Mouse (Mus musculus) ES-CJ7 (cell line): ENCODE results near the gene Pptc7.

Experiments used
- DNase-seq: peaks from one replicate; pipeline ENCODE4 v3.0.0; 2011; ENCODE audit warnings: low read depth, low spot score

Gene Pptc7

GRCm38 (mm10) chr5:122327283-122327682, 43.1 kb downstream of the Pptc7 start:
- no peak for DNase-seq

DNA sequence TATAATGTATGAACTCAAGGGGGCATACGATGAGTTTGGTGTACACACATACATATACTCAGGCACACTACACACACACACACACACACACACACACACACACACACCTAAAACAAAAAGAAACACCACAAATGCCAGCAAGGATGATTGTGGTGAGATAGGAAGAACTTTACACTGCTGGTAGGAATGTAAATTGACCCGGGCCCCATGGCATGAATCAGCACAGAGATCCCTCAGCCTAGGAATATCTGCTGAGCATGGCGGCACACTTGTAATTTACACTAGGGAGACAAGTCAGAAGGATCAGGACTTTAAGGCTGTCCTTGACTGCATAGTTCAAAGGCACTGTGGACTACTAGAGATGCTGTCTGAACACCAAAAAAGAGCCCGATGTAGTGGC, 46.1 kb downstream of the Pptc7 start:
- DNase-seq = no peak

DNA sequence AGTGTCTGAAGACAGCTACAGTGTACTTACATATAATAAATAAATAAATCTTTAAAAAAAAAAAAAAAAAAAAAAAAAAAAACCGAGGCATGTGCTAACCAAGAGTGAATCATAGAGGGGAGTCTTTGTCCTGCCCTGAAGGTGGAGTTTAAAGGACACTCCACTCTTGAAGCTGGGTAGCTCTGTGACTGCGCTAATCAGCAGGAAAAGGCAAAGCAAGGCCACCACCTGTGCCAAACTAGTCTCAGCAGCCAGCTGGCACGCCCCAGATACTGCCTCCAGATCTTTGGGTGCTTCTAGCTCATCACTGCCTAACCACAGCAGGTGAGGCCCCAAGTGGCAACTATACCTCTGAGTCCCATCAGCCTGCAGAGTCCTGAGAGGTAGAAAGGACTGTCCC, 50.5 kb downstream of the Pptc7 start:
- no peak for DNase-seq

DNA sequence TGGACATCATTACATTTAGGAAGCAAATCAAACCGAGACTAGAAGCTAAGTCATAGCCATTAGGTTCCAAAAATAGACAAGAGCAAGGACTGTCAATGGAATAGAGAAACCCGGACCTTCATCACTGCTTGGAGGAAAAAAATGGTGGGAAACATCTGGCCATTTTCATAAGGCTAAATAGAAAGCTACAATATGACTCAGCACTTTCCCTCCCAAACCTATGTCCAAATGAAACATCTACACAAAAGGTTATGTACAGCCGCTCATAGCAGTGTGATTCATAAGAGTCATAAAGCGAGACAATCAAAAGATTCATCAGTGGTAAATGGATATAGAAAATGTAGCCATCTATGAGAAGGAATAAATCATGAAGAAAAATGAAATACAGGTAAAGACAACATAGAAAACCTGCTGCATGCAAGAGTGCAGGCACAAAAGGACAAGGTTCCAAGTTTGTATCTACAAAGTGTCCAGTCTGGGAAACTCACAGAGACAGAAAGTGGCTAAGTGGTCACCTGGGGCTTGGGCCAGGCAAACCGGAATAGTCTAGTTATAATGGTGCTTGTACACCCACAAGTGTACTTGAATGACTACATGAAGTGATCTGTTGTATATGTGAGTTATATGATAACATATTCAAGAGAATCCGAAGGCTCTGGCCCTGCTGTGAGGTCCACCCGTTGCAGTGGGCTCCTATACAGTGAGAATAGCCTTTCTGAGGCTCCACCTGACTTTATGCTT, 52.6 kb downstream of the Pptc7 start:
- no peak for DNase-seq

GRCm38 (mm10) chr5:122342874-122343273, 58.7 kb downstream of the Pptc7 start:
- DNase-seq = no peak

DNA sequence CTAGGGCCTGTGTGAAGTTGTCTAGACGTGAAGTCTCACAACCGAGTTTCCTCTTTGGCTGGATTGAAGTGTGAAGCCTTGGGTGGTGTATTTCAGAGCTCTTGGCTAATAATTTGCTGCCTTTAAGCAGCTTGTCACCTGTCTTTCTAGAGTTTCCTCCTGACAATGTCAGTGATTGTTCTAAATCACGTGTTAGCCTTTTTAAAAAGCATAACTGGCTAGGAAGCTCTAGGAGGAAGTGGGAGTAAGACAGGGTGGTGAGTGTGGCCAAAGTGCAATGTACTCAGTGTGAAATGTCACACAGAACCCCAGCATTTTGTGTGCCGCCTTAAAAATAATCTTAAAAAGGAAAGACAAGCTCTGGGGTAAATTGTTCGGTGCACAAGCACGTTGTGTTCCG, 59.6 kb downstream of the Pptc7 start:
- DNase-seq = no peak

DNA sequence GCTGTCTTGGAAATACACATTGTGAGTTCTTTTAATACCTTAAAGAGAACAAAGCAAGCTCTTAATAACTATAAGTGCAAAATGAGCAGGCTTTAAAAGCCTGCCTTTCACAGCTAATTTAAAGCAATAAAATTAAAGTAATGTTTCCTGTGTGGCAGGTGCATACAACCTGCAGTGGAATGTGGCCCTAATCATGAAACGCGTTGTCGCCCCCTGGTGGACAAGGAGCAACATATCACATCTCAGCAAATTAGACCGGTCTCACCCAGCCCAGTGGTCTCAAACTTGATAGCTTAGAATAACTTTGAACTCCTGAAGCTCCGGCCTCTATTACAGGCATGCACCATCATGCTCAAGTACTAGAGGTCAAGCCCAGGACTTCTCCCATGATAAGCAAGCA, 60.1 kb downstream of the Pptc7 start:
- peak; percentile 79 for DNase-seq

DNA sequence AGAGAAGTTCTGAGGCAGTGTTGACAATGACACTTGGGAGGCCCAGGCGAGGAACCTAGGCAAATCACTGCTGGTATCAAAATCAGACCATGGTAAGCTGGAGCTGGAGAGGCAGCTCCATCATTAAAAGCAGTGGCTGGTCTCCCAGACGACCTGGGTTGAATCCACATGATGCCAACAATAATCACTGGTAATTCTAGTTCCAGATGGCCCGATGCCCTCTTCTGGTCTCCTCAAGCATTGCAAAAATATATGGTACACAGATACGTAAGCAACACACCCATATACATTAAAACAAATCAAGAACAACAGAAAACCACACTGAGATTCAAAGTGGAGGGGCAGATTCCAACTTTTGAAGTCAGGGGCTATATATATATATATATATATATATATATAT, 61.6 kb downstream of the Pptc7 start:
- no peak for DNase-seq

DNA sequence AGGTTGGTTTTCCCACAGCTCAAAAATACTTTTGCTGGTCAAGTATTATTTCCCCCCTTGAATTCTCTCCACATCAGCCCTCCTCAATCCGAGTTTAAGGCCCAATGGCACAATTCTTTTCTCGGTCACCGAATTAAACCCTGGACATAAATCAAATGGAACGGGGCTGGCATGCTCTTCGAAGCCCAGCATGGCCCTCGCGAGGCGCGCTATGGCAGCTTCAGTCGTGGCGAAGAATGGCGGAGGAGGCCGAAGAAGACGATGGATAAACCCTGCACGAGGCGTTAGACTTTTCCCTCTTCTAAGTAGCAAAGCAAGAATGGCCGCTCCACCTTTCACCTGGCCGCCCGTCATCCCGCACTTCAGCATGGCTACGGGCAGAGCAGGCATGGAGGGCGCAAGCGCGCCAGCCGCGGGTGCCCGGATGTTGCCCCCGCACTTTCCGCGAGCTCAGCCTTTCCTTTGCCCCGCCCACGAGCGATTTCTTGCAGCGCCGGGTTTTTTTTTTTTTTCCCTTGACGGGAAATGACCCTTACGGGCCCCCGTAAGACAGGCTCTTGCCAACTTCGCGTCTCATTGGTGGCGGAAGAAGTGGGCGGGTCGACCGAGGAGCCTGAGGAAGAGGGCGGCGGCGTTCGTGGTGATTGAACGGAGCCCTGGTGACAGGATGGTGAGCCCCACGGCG, 69.8 kb downstream of the Pptc7 start, which contains the start of the genes Rad9b and Vps29:
Gene Rad9b (minus strand): TSS at position 427 of the 685 bp plus-strand sequence.
Gene Vps29 (plus strand): TSS at position 563 of the 685 bp plus-strand sequence.
- peak; percentile 99 for DNase-seq

- DNase-seq = no peak
Measured at GRCm38 (mm10) chr5:122354492-122355067, 70.4 kb downstream of the Pptc7 start.

GRCm38 (mm10) chr5:122371591-122372191, 87.5 kb downstream of the Pptc7 start, which contains the start of gene Gpn3:
TSS of gene Gpn3 (plus strand) at chr5:122371876.
- DNase-seq = no peak

GRCm38 (mm10) chr5:122372192-122372769, 88.1 kb downstream of the Pptc7 start, which contains the start of gene Fam216a:
TSS of gene Fam216a (minus strand) at chr5:122372364.
- DNase-seq = peak; percentile 100

DNA sequence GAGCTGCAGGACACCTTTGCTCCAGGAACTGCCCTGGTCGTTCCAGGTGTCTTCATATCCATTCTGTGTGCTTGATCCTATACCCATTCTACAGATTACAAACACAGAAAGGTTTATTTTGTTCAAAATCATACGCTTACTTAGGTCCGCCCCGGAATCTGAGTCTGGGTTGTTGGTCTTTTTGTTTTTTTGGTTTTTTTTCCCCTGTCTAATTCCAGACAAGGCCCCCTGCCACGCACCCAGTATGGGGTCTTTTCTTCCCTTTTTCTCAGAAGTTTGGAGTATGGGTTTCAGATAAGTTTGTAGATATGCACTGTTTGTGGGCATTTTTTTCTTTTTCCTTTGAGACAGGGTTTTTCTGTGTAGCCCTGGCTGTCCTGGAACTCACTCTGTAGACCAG, 88.7 kb downstream of the Pptc7 start:
- no peak for DNase-seq
